Comparison of ENCODE assay signal across 20 mouse cellular contexts in genomic region chr10:68806328-68806727, GRCm38 (mm10).
DNase-seq lines count a peak whose midpoint lies in the region; ATAC-seq and TF ChIP-seq lines count a peak whose summit lies in the region.
"Had no signal": no experiment of that assay in that cellular context is flagged by ENCODE, and none has a peak within 500 bp of the region (broad histone marks: within the 10 kb centered on the region; RNA-seq: fewer than 3 reads in every experiment).

No protein-coding gene starts in this region.

- H3K36me3 ChIP-seq in forebrain, embryonic 14.5 days (ENCODE audit: control insufficient read depth, insufficient read depth, low read length), result no peaks in the 10 kb centered on the region
- no peaks in the 10 kb centered on the region for H3K36me3 ChIP-seq in forebrain, embryonic 15.5 days
- H3K36me3 ChIP-seq in kidney, adult 2 months (ENCODE audit: control insufficient read depth, insufficient read depth, low read length), result no peaks in the 10 kb centered on the region
- H3K36me3 ChIP-seq in midbrain, postnatal 0 days (ENCODE audit: insufficient read depth, low read length), result no peaks in the 10 kb centered on the region
- H3K36me3 ChIP-seq in midbrain, embryonic 14.5 days (ENCODE audit: control insufficient read depth, insufficient read depth, low read length), result no peaks in the 10 kb centered on the region
- H3K36me3 ChIP-seq: limb, embryonic 10.5 days had no signal

- ATAC-seq in forebrain, embryonic 14.5 days, result no peak
- ATAC-seq in forebrain, embryonic 15.5 days (replicated peaks), result no peak; the same call in 1 of the 2 replicates
- no peak for ATAC-seq in midbrain, postnatal 0 days (ENCODE audit: low FRiP score)
- ATAC-seq in midbrain, embryonic 14.5 days (ENCODE audit: low FRiP score, low TSS enrichment), result no peak
- ATAC-seq: liver, postnatal 0 days; lung, postnatal 0 days had no signal

- H3K4me3 ChIP-seq in forebrain, embryonic 14.5 days (ENCODE audit: low read depth, low read length), result no peak overlapping the region
- no peak overlapping the region for H3K4me3 ChIP-seq in forebrain, embryonic 15.5 days
- H3K4me3 ChIP-seq in kidney, adult 2 months (ENCODE audit: insufficient read depth, low read depth, low read length), result no peak overlapping the region
- H3K4me3 ChIP-seq in midbrain, postnatal 0 days (ENCODE audit: low read depth, low read length), result no peak overlapping the region
- H3K4me3 ChIP-seq in midbrain, embryonic 14.5 days (replicated peaks; ENCODE audit: low read depth, low read length), result no peak overlapping the region
- H3K4me3 ChIP-seq: limb, embryonic 10.5 days had no signal

- H3K4me2 ChIP-seq in forebrain, embryonic 14.5 days (ENCODE audit: low read length), result no peak overlapping the region
- no peak overlapping the region for H3K4me2 ChIP-seq in forebrain, embryonic 15.5 days (replicated peaks)
- H3K4me2 ChIP-seq in midbrain, postnatal 0 days (ENCODE audit: low read depth, low read length, poor library complexity, severe bottlenecking), result no peak overlapping the region
- H3K4me2 ChIP-seq in midbrain, embryonic 14.5 days (ENCODE audit: low read length), result no peak overlapping the region
- H3K4me2 ChIP-seq: heart, embryonic 11.5 days; liver, embryonic 11.5 days had no signal

- no peak for TF ChIP-seq POLR2A in kidney, adult 2 months (IDR thresholded peaks at IDR 0.05; ENCODE audit: low read depth, low read length)

- H3K27ac ChIP-seq in forebrain, embryonic 14.5 days (ENCODE audit: low read depth, low read length), result no peak overlapping the region
- no peak overlapping the region for H3K27ac ChIP-seq in forebrain, embryonic 15.5 days (replicated peaks)
- no peak overlapping the region for H3K27ac ChIP-seq in kidney, adult 2 months (ENCODE audit: insufficient read depth, low read depth, low read length)
- no peak overlapping the region for H3K27ac ChIP-seq in midbrain, postnatal 0 days (ENCODE audit: low read depth, low read length)
- H3K27ac ChIP-seq in midbrain, embryonic 14.5 days (replicated peaks; ENCODE audit: low read depth, low read length), result no peak overlapping the region
- H3K27ac ChIP-seq: limb, embryonic 10.5 days; macrophage; stomach, postnatal 0 days had no signal

- TF ChIP-seq CTCF in kidney, adult 2 months (conservative IDR thresholded peaks at IDR 0.05; ENCODE audit: insufficient read depth, insufficient read length, low read depth, low read length), result no peak
- TF ChIP-seq CTCF in midbrain, postnatal 0 days (IDR thresholded peaks at IDR 0.05), result no peak

- no peaks in the 10 kb centered on the region for H3K4me1 ChIP-seq in forebrain, embryonic 14.5 days (ENCODE audit: control insufficient read depth, insufficient read depth, low read length)
- no peaks in the 10 kb centered on the region for H3K4me1 ChIP-seq in forebrain, embryonic 15.5 days
- peaks cover 3% of the 10 kb centered on the region; the same call in 1 of the 2 replicates for H3K4me1 ChIP-seq in kidney, adult 2 months (ENCODE audit: control insufficient read depth, insufficient read depth, low read length)
- no peaks in the 10 kb centered on the region; the same call in 1 of the 2 replicates for H3K4me1 ChIP-seq in midbrain, postnatal 0 days (ENCODE audit: insufficient read depth, low read length)
- no peaks in the 10 kb centered on the region for H3K4me1 ChIP-seq in midbrain, embryonic 14.5 days (ENCODE audit: control insufficient read depth, insufficient read depth, low read length)
- H3K4me1 ChIP-seq: limb, embryonic 10.5 days had no signal

- no peaks in the 10 kb centered on the region for H3K9me3 ChIP-seq in forebrain, embryonic 14.5 days (replicated peaks; ENCODE audit: control insufficient read depth, low read length)
- no peaks in the 10 kb centered on the region for H3K9me3 ChIP-seq in forebrain, embryonic 15.5 days
- H3K9me3 ChIP-seq in midbrain, postnatal 0 days (ENCODE audit: low read length), result no peaks in the 10 kb centered on the region
- no peaks in the 10 kb centered on the region for H3K9me3 ChIP-seq in midbrain, embryonic 14.5 days (ENCODE audit: control insufficient read depth, low read length)

- DNase-seq in forebrain, embryonic 14.5 days (ENCODE audit: low spot score), result peak; percentile 29
- DNase-seq in kidney, adult 2 months, result peak; percentile 47
- DNase-seq in kidney, postnatal 10 days, result no peak
- peak; percentile 6 for DNase-seq in midbrain, postnatal 0 days (ENCODE audit: low spot score)
- DNase-seq in midbrain, embryonic 14.5 days, result no peak
- DNase-seq in left cerebral cortex, adult 18-20 months (ENCODE audit: low spot score in 2 of 2), result no peak
- DNase-seq: adrenal gland, postnatal 10 days; cerebellum, adult 8-10 months; gastrocnemius, postnatal 10 days; heart, adult 11 months; liver, postnatal 0 days; thymus, adult 2 months; thymus, postnatal 4 days had no signal

- no peaks in the 10 kb centered on the region for H3K27me3 ChIP-seq in forebrain, embryonic 14.5 days (replicated peaks; ENCODE audit: control insufficient read depth, insufficient read depth, low read length)
- H3K27me3 ChIP-seq in forebrain, embryonic 15.5 days, result no peaks in the 10 kb centered on the region
- H3K27me3 ChIP-seq in kidney, adult 2 months (replicated peaks; ENCODE audit: control insufficient read depth, insufficient read depth, low read length), result no peaks in the 10 kb centered on the region
- H3K27me3 ChIP-seq in midbrain, postnatal 0 days (ENCODE audit: insufficient read depth, low read length), result no peaks in the 10 kb centered on the region
- no peaks in the 10 kb centered on the region for H3K27me3 ChIP-seq in midbrain, embryonic 14.5 days (ENCODE audit: control insufficient read depth, insufficient read depth, low read length)

- no peak overlapping the region for H3K9ac ChIP-seq in forebrain, embryonic 14.5 days (ENCODE audit: low read length)
- H3K9ac ChIP-seq in forebrain, embryonic 15.5 days (replicated peaks), result no peak overlapping the region
- no peak overlapping the region for H3K9ac ChIP-seq in midbrain, postnatal 0 days (replicated peaks; ENCODE audit: low read length, poor library complexity, severe bottlenecking)
- no peak overlapping the region for H3K9ac ChIP-seq in midbrain, embryonic 14.5 days (replicated peaks; ENCODE audit: low read length)
- H3K9ac ChIP-seq: liver, postnatal 0 days had no signal

- 61% methylated on average over 1 of the region's 1 CpGs for WGBS in forebrain, embryonic 14.5 days
- WGBS in forebrain, embryonic 15.5 days, result 60% methylated on average over 1 of the region's 1 CpGs
- 64% methylated on average over 1 of the region's 1 CpGs for WGBS in kidney, adult 2 months
- WGBS in midbrain, postnatal 0 days, result 57% methylated on average over 1 of the region's 1 CpGs
- 45% methylated on average over 1 of the region's 1 CpGs for WGBS in midbrain, embryonic 14.5 days

Comparison
In these comparisons a context has a peak if more than half of its experiments do, and no peak if none do; other contexts are left out.
1. DNase-seq: peak in forebrain, embryonic 14.5 days (single experiment), kidney, adult 2 months (single experiment) and midbrain, postnatal 0 days (single experiment); none in kidney, postnatal 10 days (single experiment), midbrain, embryonic 14.5 days (single experiment) and left cerebral cortex, adult 18-20 months (0 of 2).